Mouse (Mus musculus) liver, adult 2 months (tissue): ENCODE data around the gene Mesd.

ENCODE experiments used
- CTCF ChIP-seq: fragments of 200-500 bp; IDR thresholded peaks from 2 replicates; pipeline ENCODE4 v1.5.1; 2011; ENCODE audit warnings: low read depth, low read length, control low read depth
- POLR2A ChIP-seq: fragments of 200-500 bp; IDR thresholded peaks from 2 replicates; pipeline ENCODE4 v1.6.1; 2011; ENCODE audit warnings: low read length, control low read depth; ENCODE audit not compliant: insufficient read depth; ENCODE audit errors: extremely low read depth

DNA sequence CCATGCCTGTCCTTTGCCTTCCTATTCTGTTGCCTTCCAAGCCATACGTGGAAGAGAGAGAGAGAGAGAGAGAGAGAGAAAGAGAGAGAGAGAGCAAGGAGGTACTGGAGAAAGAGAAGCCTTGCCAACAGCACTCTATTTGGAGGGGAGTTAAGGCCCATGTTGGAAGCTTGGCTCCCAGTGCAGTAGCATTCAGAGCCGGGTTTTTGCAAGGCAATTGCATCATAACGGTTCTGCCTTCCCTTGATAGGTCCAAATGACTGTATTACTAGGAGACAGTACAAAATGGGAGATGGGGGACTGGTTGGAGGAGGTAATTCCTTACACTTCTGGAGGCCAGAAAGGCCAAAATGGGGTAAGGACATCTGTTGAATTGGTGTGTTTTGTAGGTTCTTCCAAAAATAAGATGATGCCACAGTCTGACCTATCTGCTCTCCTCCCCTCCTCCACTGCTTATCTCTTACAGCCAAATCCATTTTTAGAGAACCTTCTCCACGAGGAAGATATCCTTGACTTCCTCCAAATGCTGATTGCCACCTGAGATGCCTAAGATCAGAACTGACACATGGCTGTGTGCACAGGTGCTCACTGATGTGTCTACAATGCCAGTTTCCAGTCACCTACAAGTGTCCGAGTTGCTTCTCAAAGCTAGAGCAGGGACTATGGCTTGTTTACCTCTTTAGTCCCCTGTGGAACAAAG is 45.6 kb upstream of the Mesd start:
- no peak for TF ChIP-seq CTCF
- TF ChIP-seq POLR2A = no peak
